Mouse (Mus musculus) small intestine, adult 10 weeks (tissue): ENCODE data around the gene Slc35e3. TPM values are rescaled to one million over a fixed set of nuclear protein-coding genes. Genes with fewer than 3 reads are reported as not detected.

Experiments
- polyA plus RNA-seq: library from polyadenylated mRNA; stranded (reverse); fragments of 350-450 nt; fragmentation: Illumina TruSeq; extraction: RNeasy Lipid Tissue Mini Kit (QIAGEN cat#74804); gene quantifications from one replicate; pipeline ENCODE4 v1.2.3, GENCODE M21; 2014; ENCODE audit warnings: low replicate concordance

Gene Slc35e3
- polyA plus RNA-seq: 20.9 TPM

GRCm38 (mm10) chr10:117746297-117746883 lies at the start of gene Slc35e3:
TSS of gene Slc35e3 (minus strand) at chr10:117746365.

GRCm38 (mm10) chr10:117792141-117793091 lies 46.3 kb upstream of the Slc35e3 start, which contains the start of gene Nup107:
TSS of gene Nup107 (minus strand) at chr10:117792705.

GRCm38 (mm10) chr10:117710604-117711141 lies 35.5 kb downstream of the Slc35e3 start, which contains the start of gene Mdm2:
TSS of gene Mdm2 (minus strand) at chr10:117710758.

Other genes with a start within 250 kb of the Slc35e3 start
- 10.6 TPM for gene Cpm, start 116.9 kb downstream of the Slc35e3 start, polyA plus RNA-seq
- gene Mdm2, start 35.6 kb downstream of the Slc35e3 start, polyA plus RNA-seq: 70.2 TPM
- 42.7 TPM for gene Nup107, start 46.3 kb upstream of the Slc35e3 start, polyA plus RNA-seq
- gene Rap1b, start 99.7 kb upstream of the Slc35e3 start, polyA plus RNA-seq: 342 TPM